Mouse (Mus musculus) cerebellum, adult 2 months (tissue): ENCODE results near the gene Hspa12a.

Source experiments
- CTCF ChIP-seq: fragments of 200-500 bp; IDR thresholded peaks from 2 replicates; pipeline ENCODE4 v1.5.1; 2011; ENCODE audit warnings: low read depth, mild to moderate bottlenecking, control low read depth, low read length, moderate library complexity, borderline replicate concordance; ENCODE audit not compliant: insufficient read depth
- POLR2A ChIP-seq: fragments of 200-500 bp; IDR thresholded peaks from 2 replicates; pipeline ENCODE4 v1.6.1; 2011; ENCODE audit warnings: low read length, control low read depth, borderline replicate concordance; ENCODE audit not compliant: insufficient read depth

- no peak for TF ChIP-seq CTCF
- no peak for TF ChIP-seq POLR2A
Observed at GRCm38 (mm10) chr19:58808864-58809263, 134.6 kb downstream of the Hspa12a start.
